Mouse (Mus musculus): ENCODE results near the gene Lsamp.

GRCm38 (mm10) chr16:41478694-41479093, 1494.5 kb downstream of the Lsamp start:
- TF ChIP-seq POLR2A (IDR thresholded peaks at IDR 0.05; ENCODE audit: extremely low read depth, insufficient read depth, low read length) (no peak), CTCF (IDR thresholded peaks at IDR 0.05; ENCODE audit: low read depth, low read length) (no peak)
